Mouse (Mus musculus): Measurements from ENCODE around the gene Snx30.

- TF ChIP-seq TAL1 (IDR thresholded peaks at IDR 0.05; ENCODE audit: low read length) (no peak), GATA1 (IDR thresholded peaks at IDR 0.05; ENCODE audit: low read length) (no peak)
Observed at GRCm38 (mm10) chr4:59826381-59826780, 20.7 kb downstream of the Snx30 start.

All from erythroblast, embryonic 14.5 days (primary cell).